Mouse (Mus musculus) limb, embryonic 10.5 days (tissue): ENCODE data around the gene Ino80d. TPM values are rescaled to one million over a fixed set of nuclear protein-coding genes. Genes with fewer than 3 reads are reported as not detected.
A peak's percentile ranks its signal among the peaks of the same experiment; 100 is the strongest.
"Not testable (repeated sequence)": the region's sequence is repeated elsewhere in the genome, so short reads cannot be mapped to it uniquely, and the experiment has no call there.

Experiments
- DNase-seq: peaks from one replicate; pipeline ENCODE4 v3.0.0-alpha.2; 2017; ENCODE audit warnings: low spot score
- H3K27ac ChIP-seq: fragments of 300-500 bp; sonication (generic); 2 replicates; pipeline ENCODE4 v1.5.1; 2016; ENCODE audit warnings: mild to moderate bottlenecking
- H3K27me3 ChIP-seq: fragments of 300-500 bp; sonication (generic); 2 replicates; pipeline ENCODE4 v1.6.1; 2016; ENCODE audit warnings: low read depth, mild to moderate bottlenecking; ENCODE audit not compliant: poor library complexity, severe bottlenecking
- H3K36me3 ChIP-seq: fragments of 300-500 bp; sonication (generic); 2 replicates; pipeline ENCODE4 v1.6.1; 2016; ENCODE audit warnings: mild to moderate bottlenecking, moderate library complexity
- H3K4me1 ChIP-seq: fragments of 300-500 bp; sonication (generic); 2 replicates; pipeline ENCODE4 v1.6.1; 2016
- H3K4me3 ChIP-seq: fragments of 300-500 bp; sonication (generic); 2 replicates; pipeline ENCODE4 v1.5.1; 2016; ENCODE audit warnings: mild to moderate bottlenecking, moderate library complexity
- H3K9me3 ChIP-seq: fragments of 300-500 bp; sonication (generic); replicated peaks from 2 replicates; pipeline ENCODE4 v1.6.1; 2016; ENCODE audit warnings: mild to moderate bottlenecking
- WGBS: fragments of 180-500 bp; shearing (Covaris S2); methylation state at CpG from one replicate; pipeline ENCODE4 v1.1.7; 2016; 5-methylcytosine and 5-hydroxymethylcytosine counted together
- polyA plus RNA-seq: library from polyadenylated mRNA; unstranded; fragments of >200 nt; fragmentation: Nextera tagmentation; extraction: Ambion mirVana; gene quantifications from 2 replicates; pipeline ENCODE4 v1.2.1, GENCODE M21; 2016

Gene Ino80d
- polyA plus RNA-seq = 10.0 and 11.2 TPM in 2 replicates

- DNase-seq = peak; percentile 81
- H3K9me3 ChIP-seq = no peaks in the 10 kb centered on the region
- H3K36me3 ChIP-seq = peaks cover 19% of the 10 kb centered on the region
- peaks cover 35% of the 10 kb centered on the region for H3K4me1 ChIP-seq
- H3K4me3 ChIP-seq = peak within 1 kb of the TSS; percentile 89
- H3K27ac ChIP-seq = peak within 1 kb of the TSS; percentile 100
- WGBS = 2% methylated on average over 41 of the region's 42 CpGs
- no peaks in the 10 kb centered on the region for H3K27me3 ChIP-seq
Observed at GRCm38 (mm10) chr1:63114136-63114781, at the start of gene Ino80d. Ino80d (minus strand) TSS chr1:63114667.

- Histone ChIP-seq H3K27me3 (no peaks in the 10 kb centered on the region), H3K27ac (no peak overlapping the region), H3K4me3 (no peak overlapping the region), H3K4me1 (no peaks in the 10 kb centered on the region), H3K36me3 (peaks cover 66% of the 10 kb centered on the region), H3K9me3 (no peaks in the 10 kb centered on the region)
- no peak for DNase-seq
- WGBS = 95% methylated on average over 13 of the region's 13 CpGs
Observed at GRCm38 (mm10) chr1:63140231-63140630, 25.8 kb upstream of the Ino80d start.

- peaks cover 49% of the 10 kb centered on the region for H3K36me3 ChIP-seq
- not testable (repeated sequence) for H3K27ac ChIP-seq, DNase-seq, H3K4me3 ChIP-seq, H3K27me3 ChIP-seq, H3K4me1 ChIP-seq, H3K9me3 ChIP-seq
- 90% methylated on average over 1 of the region's 1 CpGs for WGBS
Observed at GRCm38 (mm10) chr1:63138586-63138985, 24.1 kb upstream of the Ino80d start.

GRCm38 (mm10) chr1:63137971-63138370, 23.5 kb upstream of the Ino80d start:
- H3K4me1 ChIP-seq = no peaks in the 10 kb centered on the region
- H3K36me3 ChIP-seq = peaks cover 43% of the 10 kb centered on the region
- no peaks in the 10 kb centered on the region for H3K9me3 ChIP-seq
- no peak overlapping the region for H3K27ac ChIP-seq
- H3K27me3 ChIP-seq = no peaks in the 10 kb centered on the region
- WGBS = 92% methylated on average over 2 of the region's 2 CpGs
- H3K4me3 ChIP-seq = no peak overlapping the region
- DNase-seq = no peak

GRCm38 (mm10) chr1:63134530-63134929, 20.1 kb upstream of the Ino80d start:
- Histone ChIP-seq H3K36me3 (peaks cover 12% of the 10 kb centered on the region), H3K4me1 (peaks cover 6% of the 10 kb centered on the region), H3K4me3 (no peak overlapping the region), H3K27ac (no peak overlapping the region), H3K9me3 (no peaks in the 10 kb centered on the region), H3K27me3 (no peaks in the 10 kb centered on the region)
- no peak for DNase-seq
- WGBS = 77% methylated on average over 3 of the region's 3 CpGs

- WGBS = 88% methylated on average over 11 of the region's 11 CpGs
- no peak for DNase-seq
- Histone ChIP-seq H3K4me3 (no peak overlapping the region), H3K9me3 (no peaks in the 10 kb centered on the region), H3K36me3 (peaks cover 5% of the 10 kb centered on the region), H3K4me1 (peaks cover 6% of the 10 kb centered on the region), H3K27me3 (no peaks in the 10 kb centered on the region), H3K27ac (no peak overlapping the region)
Observed at GRCm38 (mm10) chr1:63131766-63132165, 17.3 kb upstream of the Ino80d start.

- DNase-seq = no peak
- WGBS = 85% methylated on average over 2 of the region's 2 CpGs
- H3K27ac ChIP-seq = no peak overlapping the region
- peaks cover 6% of the 10 kb centered on the region for H3K4me1 ChIP-seq
- H3K4me3 ChIP-seq = no peak overlapping the region
- H3K27me3 ChIP-seq = no peaks in the 10 kb centered on the region
- no peaks in the 10 kb centered on the region for H3K9me3 ChIP-seq
- peaks cover 10% of the 10 kb centered on the region for H3K36me3 ChIP-seq
Observed at GRCm38 (mm10) chr1:63130883-63131282, 16.4 kb upstream of the Ino80d start.

- H3K27ac ChIP-seq = peak overlapping the region; percentile 83
Observed at GRCm38 (mm10) chr1:63129857-63130690, 15.6 kb upstream of the Ino80d start.

GRCm38 (mm10) chr1:63129273-63129672, 14.8 kb upstream of the Ino80d start:
- Histone ChIP-seq H3K9me3 (no peaks in the 10 kb centered on the region), H3K4me3 (peak overlapping the region; percentile 45; the same call in 1 of the 2 replicates), H3K27ac (no peak overlapping the region), H3K27me3 (no peaks in the 10 kb centered on the region), H3K36me3 (peaks cover 22% of the 10 kb centered on the region), H3K4me1 (peaks cover 6% of the 10 kb centered on the region)
- DNase-seq = no peak
- 79% methylated on average over 3 of the region's 3 CpGs for WGBS

More at GRCm38 (mm10) chr1:63129857-63130690, 15.6 kb upstream of the Ino80d start:
- peaks cover 16% of the 10 kb centered on the region for H3K36me3 ChIP-seq
- peak overlapping the region; percentile 45 for H3K4me3 ChIP-seq
- H3K4me1 ChIP-seq = peaks cover 6% of the 10 kb centered on the region
- peak; percentile 51 for DNase-seq
- no peaks in the 10 kb centered on the region for H3K9me3 ChIP-seq
- WGBS = 27% methylated on average over 18 of the region's 18 CpGs
- H3K27me3 ChIP-seq = no peaks in the 10 kb centered on the region

GRCm38 (mm10) chr1:63126206-63126605, 11.7 kb upstream of the Ino80d start:
- no peak overlapping the region for H3K4me3 ChIP-seq
- no peak overlapping the region for H3K27ac ChIP-seq
- H3K4me1 ChIP-seq = peaks cover 6% of the 10 kb centered on the region
- no peaks in the 10 kb centered on the region for H3K27me3 ChIP-seq
- no peaks in the 10 kb centered on the region for H3K9me3 ChIP-seq
- 92% methylated on average over 3 of the region's 3 CpGs for WGBS
- DNase-seq = no peak
- H3K36me3 ChIP-seq = peaks cover 47% of the 10 kb centered on the region

GRCm38 (mm10) chr1:63123823-63124450, 9.5 kb upstream of the Ino80d start:
- DNase-seq = no peak
- H3K36me3 ChIP-seq = peaks cover 68% of the 10 kb centered on the region
- no peak overlapping the region for H3K27ac ChIP-seq
- no peaks in the 10 kb centered on the region for H3K27me3 ChIP-seq
- no peaks in the 10 kb centered on the region for H3K9me3 ChIP-seq
- no peaks in the 10 kb centered on the region for H3K4me1 ChIP-seq
- 87% methylated on average over 6 of the region's 6 CpGs for WGBS
- no peak overlapping the region for H3K4me3 ChIP-seq

GRCm38 (mm10) chr1:63122005-63122404, 7.5 kb upstream of the Ino80d start:
- Histone ChIP-seq H3K4me3 (no peak overlapping the region), H3K27ac (no peak overlapping the region), H3K9me3 (no peaks in the 10 kb centered on the region), H3K4me1 (no peaks in the 10 kb centered on the region), H3K36me3 (peaks cover 75% of the 10 kb centered on the region), H3K27me3 (no peaks in the 10 kb centered on the region)
- no peak for DNase-seq
- 94% methylated on average over 6 of the region's 6 CpGs for WGBS

GRCm38 (mm10) chr1:63120382-63120781, 5.9 kb upstream of the Ino80d start:
- peaks cover 72% of the 10 kb centered on the region for H3K36me3 ChIP-seq
- 96% methylated on average over 2 of the region's 2 CpGs for WGBS

More at GRCm38 (mm10) chr1:63120382-63120781, 5.9 kb upstream of the Ino80d start:
- peaks cover 10% of the 10 kb centered on the region for H3K4me1 ChIP-seq
- H3K4me3 ChIP-seq = no peak overlapping the region
- no peaks in the 10 kb centered on the region for H3K27me3 ChIP-seq
- H3K9me3 ChIP-seq = no peaks in the 10 kb centered on the region
- DNase-seq = no peak
- H3K27ac ChIP-seq = no peak overlapping the region
